Mouse (Mus musculus) olfactory bulb, adult 2 months (tissue): ENCODE measurements around the gene Acap3.

ENCODE experiments used
- CTCF ChIP-seq: fragments of 200-500 bp; IDR thresholded peaks from 2 replicates; pipeline ENCODE4 v1.5.1; 2012; ENCODE audit warnings: low read depth, mild to moderate bottlenecking, low read length, moderate library complexity; ENCODE audit not compliant: insufficient read depth
- POLR2A ChIP-seq: fragments of 200-500 bp; IDR thresholded peaks from 2 replicates; pipeline ENCODE4 v1.6.1; 2012; ENCODE audit warnings: mild to moderate bottlenecking, low read depth, low read length, moderate library complexity; ENCODE audit not compliant: insufficient read depth

DNA sequence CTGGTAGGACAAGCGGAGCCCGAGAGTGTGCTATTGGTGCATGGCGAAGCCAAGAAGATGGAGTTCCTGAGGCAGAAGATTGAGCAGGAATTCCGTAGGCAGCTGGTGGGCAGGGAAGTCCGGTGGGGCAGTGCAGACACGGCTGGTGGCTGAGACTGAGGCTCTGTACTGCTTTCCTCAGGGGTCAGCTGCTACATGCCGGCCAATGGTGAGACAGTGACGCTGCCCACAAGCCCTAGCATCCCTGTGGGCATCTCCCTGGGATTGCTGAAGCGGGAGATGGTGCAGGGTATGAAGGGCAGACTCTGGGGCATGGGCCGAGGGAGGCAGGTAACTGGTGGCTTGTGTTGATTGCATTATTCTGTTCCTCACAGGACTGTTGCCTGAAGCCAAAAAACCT, 3.9 kb upstream of the Acap3 start:
- TF ChIP-seq CTCF = no peak
- TF ChIP-seq POLR2A = no peak
